Comparison of ENCODE assay signal across 20 mouse cellular contexts in the genomic region with DNA sequence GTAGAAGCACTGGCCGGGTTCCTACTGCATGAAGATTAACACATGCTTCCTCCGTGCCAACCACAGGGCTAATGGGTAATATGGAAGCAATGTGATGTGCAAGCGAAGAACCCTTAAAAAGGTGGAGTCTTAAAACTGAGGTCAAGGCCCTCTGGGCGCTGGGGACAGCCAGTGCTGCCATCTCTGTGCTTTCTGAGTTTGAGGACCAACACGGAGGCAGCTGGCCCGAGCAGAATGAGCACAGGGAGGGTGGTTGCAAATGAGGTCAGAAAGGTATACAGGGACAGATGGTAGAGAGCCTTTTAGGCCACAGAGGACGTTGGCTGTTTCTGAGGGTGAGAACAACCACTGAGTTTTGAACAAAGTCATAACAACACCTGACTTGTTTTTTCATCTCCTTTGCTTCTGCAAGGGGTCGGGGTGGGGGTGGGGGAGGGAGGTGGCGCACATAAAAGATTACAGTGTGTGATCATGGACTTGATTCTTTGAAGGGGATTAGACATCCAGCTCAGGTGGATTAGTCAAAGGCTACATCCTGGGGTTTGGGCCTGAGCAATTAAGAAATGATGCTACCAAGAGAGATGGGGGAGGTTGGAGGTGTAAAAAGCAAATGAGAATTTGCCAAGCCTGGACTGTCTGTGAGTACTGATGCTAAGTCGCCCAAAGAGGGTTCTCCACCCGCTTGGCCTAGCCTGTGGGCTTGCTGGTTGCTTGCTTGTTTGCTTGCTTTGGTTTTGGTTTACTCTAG. TPM values are rescaled to one million over a fixed set of nuclear protein-coding genes. Genes with fewer than 3 reads are reported as not detected.
DNase-seq lines count a peak whose midpoint lies in the region; ATAC-seq lines count a peak whose summit lies in the region.
"Had no signal": no experiment of that assay in that cellular context is flagged by ENCODE, and none has a peak within 500 bp of the region (broad histone marks: within the 10 kb centered on the region; RNA-seq: fewer than 3 reads in every experiment).

No protein-coding gene starts in this region.

- no peak overlapping the region for H3K9ac ChIP-seq in heart, embryonic 16.5 days (ENCODE audit: low read length)
- H3K9ac ChIP-seq: embryonic facial prominence, embryonic 15.5 days; limb, embryonic 15.5 days had no signal

- H3K27me3 ChIP-seq in heart, embryonic 16.5 days (ENCODE audit: control insufficient read depth, insufficient read depth, low read length): no peaks in the 10 kb centered on the region; the same call in 1 of the 2 replicates
- H3K27me3 ChIP-seq: embryonic facial prominence, embryonic 15.5 days; limb, embryonic 15.5 days had no signal

- peak overlapping the region; percentile 58 for H3K27ac ChIP-seq in heart, embryonic 16.5 days (ENCODE audit: low read length)
- H3K27ac ChIP-seq: embryonic facial prominence, embryonic 15.5 days; forebrain, embryonic 10.5 days; heart, embryonic 10.5 days; limb, embryonic 15.5 days had no signal

- no peak for DNase-seq in heart, adult 18-20 months
- DNase-seq in cerebellum, adult 18-20 months: peak; percentile 72 to 82
- peak; percentile 64 to 69 for DNase-seq in cerebellum, postnatal 36 days
- peak; percentile 75 for DNase-seq in thymus, postnatal 25 days
- no peak for DNase-seq in right cerebral cortex, postnatal 14 days
- DNase-seq in ovary, postnatal 36 days (ENCODE audit: low spot score): no peak
- DNase-seq: adrenal gland, postnatal 25 days; embryo, embryonic 11 days; gastrocnemius, postnatal 36 days; kidney, adult 2 months; kidney, postnatal 36 days; spleen, adult 18-20 months had no signal

- H3K4me3 ChIP-seq in heart, embryonic 16.5 days (ENCODE audit: low read length): no peak overlapping the region
- H3K4me3 ChIP-seq: embryonic facial prominence, embryonic 15.5 days; forebrain, embryonic 10.5 days; heart, embryonic 10.5 days; limb, embryonic 15.5 days had no signal

- H3K4me2 ChIP-seq in heart, embryonic 16.5 days (ENCODE audit: low read depth, low read length): no peak overlapping the region
- H3K4me2 ChIP-seq: embryonic facial prominence, embryonic 15.5 days; limb, embryonic 15.5 days; midbrain, embryonic 11.5 days had no signal

- H3K4me1 ChIP-seq in heart, embryonic 16.5 days (ENCODE audit: control insufficient read depth, insufficient read depth, low read length): no peaks in the 10 kb centered on the region
- H3K4me1 ChIP-seq: embryonic facial prominence, embryonic 15.5 days; forebrain, embryonic 10.5 days; heart, embryonic 10.5 days; limb, embryonic 15.5 days had no signal

- H3K9me3 ChIP-seq in heart, embryonic 16.5 days (replicated peaks; ENCODE audit: control insufficient read depth, low read length): no peaks in the 10 kb centered on the region
- H3K9me3 ChIP-seq: embryonic facial prominence, embryonic 15.5 days; forebrain, embryonic 10.5 days; heart, embryonic 10.5 days; limb, embryonic 15.5 days had no signal

- H3K36me3 ChIP-seq in heart, embryonic 16.5 days (ENCODE audit: control insufficient read depth, insufficient read depth): no peaks in the 10 kb centered on the region
- H3K36me3 ChIP-seq: embryonic facial prominence, embryonic 15.5 days; forebrain, embryonic 10.5 days; heart, embryonic 10.5 days; limb, embryonic 15.5 days had no signal

- ATAC-seq in heart, embryonic 16.5 days (replicated peaks; ENCODE audit: extremely low read depth, insufficient read depth, low FRiP score): peak; percentile 38
- no peak for ATAC-seq in megakaryocyte progenitor cell, adult 5-6 weeks (replicated peaks; ENCODE audit: poor library complexity)
- ATAC-seq: hindbrain, embryonic 16.5 days had no signal

- 57% methylated on average over 11 of the region's 11 CpGs for WGBS in heart, embryonic 16.5 days

RNA-seq across cellular contexts. Expression of a gene that starts 10.4 kb away (rescaled TPM):
- 0.05 and 0.07 TPM in 2 replicates for polyA plus RNA-seq in heart, embryonic 16.5 days (2015; fragmentation: Nextera tagmentation; extraction: Ambion mirVana)
- total RNA-seq in heart, adult 18-20 months (2021): 1 to 10 TPM in 1 of 2 experiments, under 1 TPM in 1; 0.92 to 1.2 TPM
- not detected in 2 replicates for total RNA-seq in megakaryocyte progenitor cell, adult 5-6 weeks (2015)
- not detected in 2 replicates for total RNA-seq in megakaryocyte progenitor cell, adult 5-6 weeks (2017)
- polyA plus RNA-seq: forebrain, embryonic 10.5 days; heart, embryonic 10.5 days had no signal

RNA-seq across cellular contexts. Expression of a gene that starts 54.6 kb away (rescaled TPM):
- 1.7 and 3.0 TPM in 2 replicates for polyA plus RNA-seq in heart, embryonic 16.5 days (2015; fragmentation: Nextera tagmentation; extraction: Ambion mirVana)
- total RNA-seq in heart, adult 18-20 months (2021): under 1 TPM; 0.22 to 0.64 TPM
- 11.6 and 11.9 TPM in 2 replicates for total RNA-seq in megakaryocyte progenitor cell, adult 5-6 weeks (2015)
- total RNA-seq in megakaryocyte progenitor cell, adult 5-6 weeks (2017): 2.3 and 5.4 TPM in 2 replicates

Comparison
In these comparisons a context has a peak if more than half of its experiments do, and no peak if none do; other contexts are left out.
1. DNase-seq: peak in cerebellum, adult 18-20 months (2 of 2), cerebellum, postnatal 36 days (2 of 2) and thymus, postnatal 25 days (single experiment); none in heart, adult 18-20 months (0 of 2), right cerebral cortex, postnatal 14 days (single experiment) and ovary, postnatal 36 days (single experiment).